Mouse (Mus musculus) A20 (cell line): ENCODE results near the gene Dock2.

Experiments
- DNase-seq: peaks from one replicate; pipeline ENCODE4 v3.0.0-alpha.2; 2011; ENCODE audit warnings: low read depth, low spot score

Gene Dock2

DNA sequence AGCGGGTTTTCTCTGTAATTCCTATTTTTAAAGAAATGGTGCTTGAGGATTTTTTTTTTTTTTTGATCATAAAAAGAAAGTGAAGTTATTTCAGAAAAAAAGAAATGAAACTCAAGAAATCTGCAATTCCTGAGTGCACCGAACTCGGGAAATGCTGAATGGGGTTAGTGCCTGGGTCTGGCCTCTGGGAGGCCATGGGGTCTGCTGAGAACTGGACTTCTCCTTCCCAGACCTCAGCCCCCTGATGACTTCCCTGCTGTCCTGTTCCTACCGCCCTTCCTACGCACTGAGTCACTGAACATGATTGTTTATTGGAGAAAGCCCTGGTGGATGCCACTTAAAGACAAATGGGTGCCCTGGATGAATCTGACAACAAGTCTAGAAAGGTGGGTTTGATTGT is 356.5 kb downstream of the Dock2 start:
- no peak for DNase-seq

GRCm38 (mm10) chr11:34424546-34424945 is 359.1 kb downstream of the Dock2 start:
- DNase-seq: no peak

GRCm38 (mm10) chr11:34421061-34421460 is 362.6 kb downstream of the Dock2 start:
- DNase-seq: no peak

DNA sequence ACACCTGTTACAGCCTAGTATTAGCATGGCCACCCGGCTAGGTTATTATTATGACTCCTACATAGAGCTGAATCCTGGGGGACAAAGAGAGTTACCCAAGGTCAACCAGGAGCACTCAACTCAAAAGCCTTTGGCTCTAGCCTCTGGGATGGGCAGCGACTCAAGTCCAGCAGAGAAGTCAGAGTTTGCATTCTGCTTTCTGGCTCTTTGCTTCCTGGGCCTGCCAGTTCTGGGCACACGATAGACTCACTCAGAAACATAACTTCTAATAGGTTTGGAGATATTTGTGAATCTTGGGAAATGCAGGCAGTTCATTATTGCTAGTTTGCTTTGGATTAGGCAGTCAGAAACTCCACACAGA is 367.1 kb downstream of the Dock2 start:
- no peak for DNase-seq

GRCm38 (mm10) chr11:34415884-34416618 is 367.6 kb downstream of the Dock2 start:
- no peak for DNase-seq

DNA sequence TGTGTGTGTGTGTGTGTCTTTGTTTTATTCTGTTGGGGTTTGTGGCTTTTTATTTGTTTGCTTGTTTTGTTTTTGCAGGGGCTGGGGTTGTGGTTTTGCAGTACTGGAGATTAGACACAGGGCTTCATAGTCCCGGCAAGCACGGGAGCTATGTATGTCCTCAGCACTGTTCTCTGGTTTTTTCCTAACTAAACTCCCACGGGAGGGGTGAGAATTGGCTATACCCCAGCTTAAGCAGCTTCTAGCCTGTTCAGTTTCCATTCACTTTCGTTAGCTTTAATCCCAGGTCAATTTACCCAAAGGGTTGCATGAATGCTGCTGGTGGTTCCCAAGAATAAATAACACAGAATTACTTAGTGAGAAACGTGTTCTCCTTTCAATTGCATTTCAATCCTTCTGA is 376.8 kb downstream of the Dock2 start:
- peak; percentile 7 for DNase-seq

- DNase-seq: peak; percentile 11
Observed at GRCm38 (mm10) chr11:34406309-34406708, 377.4 kb downstream of the Dock2 start.

DNA sequence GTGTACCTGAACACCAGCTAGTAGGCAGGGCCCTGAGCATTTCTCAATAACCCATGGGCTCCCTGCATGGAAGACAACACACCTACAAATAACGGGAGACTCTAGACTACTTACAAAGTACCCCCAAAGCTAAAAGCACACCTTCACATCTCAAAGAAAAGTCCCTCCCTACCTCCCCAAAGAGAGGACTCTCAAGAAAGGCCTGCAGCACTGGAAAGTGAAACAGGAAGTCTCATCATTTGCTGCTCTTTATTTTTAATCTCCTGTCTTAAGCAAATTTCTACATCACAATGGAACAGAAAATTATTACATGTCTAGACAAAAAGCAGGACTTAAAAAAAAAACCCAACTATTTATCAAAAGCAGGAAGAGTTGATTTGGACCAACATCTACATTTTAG is 378.4 kb downstream of the Dock2 start:
- peak; percentile 78 for DNase-seq

DNA sequence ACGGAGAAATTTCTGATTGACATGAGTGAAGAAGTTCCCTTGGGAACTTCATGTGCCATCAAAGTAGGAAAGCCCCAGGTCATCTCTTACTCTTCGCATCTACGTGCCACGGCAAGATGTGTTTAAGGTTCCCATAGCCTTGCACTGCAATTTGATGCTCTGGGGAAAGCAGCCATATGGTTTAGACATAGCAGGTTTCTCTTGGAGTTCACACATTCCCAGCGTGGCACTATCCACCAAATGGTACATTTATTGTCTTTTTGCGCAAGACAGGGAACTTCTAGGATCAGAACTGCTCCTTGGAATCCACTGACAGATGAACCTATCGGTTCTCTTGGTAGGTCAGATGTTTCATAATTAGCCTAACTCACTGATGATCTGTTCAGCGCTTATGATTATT is 382.3 kb downstream of the Dock2 start:
- no peak for DNase-seq

DNA sequence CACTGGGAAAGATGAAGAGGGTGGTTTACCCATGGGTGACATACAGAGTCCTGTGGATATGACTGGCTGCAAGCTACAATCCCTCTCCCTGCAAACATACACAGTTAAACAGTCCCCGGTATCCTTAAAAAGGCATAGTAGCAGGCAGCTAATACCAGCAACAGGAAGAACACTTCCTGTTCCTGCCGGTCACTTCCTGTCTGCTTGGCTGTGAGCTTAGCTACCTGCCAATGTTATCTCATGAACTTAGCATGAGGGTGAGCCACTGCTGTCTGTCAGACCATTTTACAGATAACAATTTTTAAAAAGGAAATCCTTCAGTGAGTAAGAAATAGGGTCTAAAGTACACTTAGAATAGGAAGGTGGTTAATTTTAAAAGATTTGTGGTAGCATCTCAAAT is 385.1 kb downstream of the Dock2 start:
- DNase-seq: no peak

DNA sequence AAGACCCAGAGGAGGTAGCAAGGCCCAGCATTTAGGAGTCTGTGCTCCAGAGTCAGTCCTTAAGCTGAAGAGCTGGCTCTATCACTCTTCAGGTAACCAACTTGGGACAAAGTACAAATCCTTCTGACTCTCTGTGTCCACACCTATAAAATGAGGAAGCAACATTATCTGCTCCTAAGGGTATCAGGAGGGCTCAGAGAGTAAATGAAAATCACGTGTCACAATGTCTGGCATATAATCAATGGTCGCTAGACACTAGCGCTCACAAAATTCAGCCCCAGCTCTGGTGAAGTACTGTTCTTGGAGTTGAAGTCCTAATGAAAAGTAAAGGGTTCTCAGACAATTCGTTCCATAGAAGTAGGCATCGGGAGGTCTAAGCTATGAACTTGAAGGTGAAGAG is 386.0 kb downstream of the Dock2 start:
- no peak for DNase-seq

- DNase-seq: no peak
Observed at GRCm38 (mm10) chr11:34395802-34396201, 387.9 kb downstream of the Dock2 start.

DNA sequence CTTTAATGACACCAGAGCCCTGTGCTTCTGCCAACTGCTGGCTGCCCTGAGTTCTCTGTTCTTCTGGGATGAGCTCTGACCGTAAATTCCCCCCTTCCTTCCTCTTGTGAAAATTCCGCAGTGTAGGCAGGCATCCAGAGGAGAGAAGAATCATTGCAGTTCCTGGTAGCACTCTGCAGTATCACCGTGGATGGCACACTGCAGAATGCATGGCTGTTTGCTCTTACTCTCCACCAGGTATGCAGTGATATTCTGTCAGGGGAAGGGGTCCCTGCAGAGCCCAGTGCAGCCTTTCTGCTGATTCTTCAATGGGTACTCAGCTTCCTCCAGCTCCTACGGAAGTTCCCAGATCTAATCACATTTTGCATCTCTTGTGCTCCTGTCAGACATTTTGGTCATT is 391.6 kb downstream of the Dock2 start:
- no peak for DNase-seq

DNA sequence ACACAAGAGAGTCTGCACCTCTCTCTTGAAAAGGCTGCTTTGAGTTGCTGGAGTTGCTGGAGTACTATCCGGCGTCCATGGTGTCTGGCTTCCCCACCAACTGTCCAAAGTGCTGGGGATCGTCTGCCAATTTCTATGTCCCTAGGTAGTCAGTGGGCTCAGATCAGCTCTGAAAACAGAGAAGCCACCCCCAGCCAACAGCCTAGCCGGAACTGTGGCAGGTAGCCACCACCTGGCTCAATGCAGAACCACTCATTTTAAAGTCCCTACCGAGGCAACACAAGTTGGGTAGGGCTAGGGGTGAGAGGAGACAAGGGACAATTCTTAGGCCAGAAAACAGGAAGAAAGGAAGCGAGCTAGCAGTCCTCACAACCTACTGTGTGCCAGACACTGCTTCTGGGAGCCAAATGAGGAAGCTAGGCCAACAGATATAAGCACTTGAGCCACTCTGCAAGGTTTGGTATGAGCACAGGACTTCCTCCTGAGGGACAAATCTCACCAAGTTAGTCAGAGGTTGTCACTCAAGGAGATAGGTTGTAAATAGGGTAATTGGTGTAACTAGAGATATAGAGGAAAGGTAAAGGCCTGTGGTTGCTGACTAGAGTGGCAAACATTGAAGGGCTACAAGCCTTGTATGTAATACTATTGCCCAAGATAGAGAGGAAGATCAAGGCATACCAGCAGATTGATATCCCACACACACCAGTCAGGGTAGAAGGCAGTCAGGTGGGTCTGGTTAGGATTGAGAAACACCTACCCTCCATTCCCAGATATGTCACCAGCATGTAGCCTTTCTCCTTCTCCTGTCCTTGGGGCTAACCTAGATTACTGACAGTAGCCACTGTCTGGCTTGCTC is 394.2 kb downstream of the Dock2 start:
- DNase-seq: peak; percentile 43

GRCm38 (mm10) chr11:34385001-34385688 is 398.5 kb downstream of the Dock2 start:
- peak; percentile 6 for DNase-seq

- DNase-seq: peak; percentile 41
Observed at GRCm38 (mm10) chr11:34384178-34384577, 399.5 kb downstream of the Dock2 start.

- DNase-seq: peak; percentile 38
Observed at GRCm38 (mm10) chr11:34383501-34383900, 400.2 kb downstream of the Dock2 start.

GRCm38 (mm10) chr11:34377649-34378048 is 406.0 kb downstream of the Dock2 start:
- DNase-seq: no peak

- DNase-seq: no peak
Observed at GRCm38 (mm10) chr11:34375557-34375956, 408.1 kb downstream of the Dock2 start.

GRCm38 (mm10) chr11:34372224-34372623 is 411.5 kb downstream of the Dock2 start:
- DNase-seq: peak; percentile 21

GRCm38 (mm10) chr11:34356109-34356508 is 427.6 kb downstream of the Dock2 start:
- DNase-seq: no peak

DNA sequence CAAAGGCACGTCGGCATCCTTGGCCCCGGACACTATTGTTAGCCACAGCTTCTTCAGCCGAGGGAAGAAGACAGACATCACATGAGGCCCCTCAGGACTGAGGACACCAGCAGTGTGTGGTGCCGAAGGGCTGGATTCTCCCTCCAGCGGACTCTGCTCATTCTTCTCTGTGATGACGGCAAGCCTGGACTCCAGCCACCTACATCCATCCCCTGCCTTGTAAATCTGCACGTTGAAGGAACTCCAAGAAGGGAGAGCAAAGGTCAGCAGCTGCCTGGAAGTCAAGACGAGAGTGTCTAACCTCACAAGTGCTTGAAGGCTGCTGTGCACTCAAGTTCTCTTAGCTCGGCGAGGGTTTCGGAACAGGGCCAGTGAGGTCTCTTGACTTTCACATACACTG is 428.3 kb downstream of the Dock2 start:
- no peak for DNase-seq
